Mouse (Mus musculus) CH12.LX (cell line): ENCODE measurements around the gene Fastkd5.

ENCODE experiments used
- CHD2 ChIP-seq: IDR thresholded peaks from 2 replicates; pipeline ENCODE4 v1.6.1; 2011; ENCODE audit warnings: low read length, improper control_type of control experiment
- CTCF ChIP-seq, 2 experiments: IDR thresholded peaks in 1 of 2; conservative IDR thresholded peaks in 1 of 2; 2 replicates each; pipeline ENCODE4 v1.5.1; 2011 to 2012; ENCODE audit warnings: low read depth in 2 of 2, low read length in 2 of 2, improper control_type of control experiment in 1 of 2, inconsistent platforms in 1 of 2, mild to moderate bottlenecking in 1 of 2, moderate library complexity in 1 of 2
- EP300 ChIP-seq: IDR thresholded peaks from 2 replicates; pipeline ENCODE4 v1.6.1; 2011; ENCODE audit warnings: low read length, improper control_type of control experiment
- JUND ChIP-seq: conservative IDR thresholded peaks from 2 replicates; pipeline ENCODE4 v1.6.1; 2011; ENCODE audit warnings: low read depth, low read length, improper control_type of control experiment
- MAFK ChIP-seq: IDR thresholded peaks from 2 replicates; pipeline ENCODE4 v1.6.1; 2011; ENCODE audit warnings: low read length, improper control_type of control experiment; ENCODE audit not compliant: insufficient replicate concordance
- NRF1 ChIP-seq: IDR thresholded peaks from 2 replicates; pipeline ENCODE4 v1.6.1; 2014; ENCODE audit warnings: low read depth, mild to moderate bottlenecking, inconsistent platforms, low read length, improper control_type of control experiment, moderate library complexity
- POLR2A ChIP-seq: IDR thresholded peaks from 2 replicates; pipeline ENCODE4 v1.6.1; 2011; ENCODE audit warnings: low read depth, mild to moderate bottlenecking, improper control_type of control experiment, low read length
- TCF12 ChIP-seq: IDR thresholded peaks from 2 replicates; pipeline ENCODE4 v1.6.1; 2014; ENCODE audit warnings: low read depth, mild to moderate bottlenecking, inconsistent platforms, low read length, improper control_type of control experiment
- ZKSCAN1 ChIP-seq: IDR thresholded peaks from 2 replicates; pipeline ENCODE4 v1.6.1; 2012; ENCODE audit warnings: low read depth, inconsistent platforms, low read length, improper control_type of control experiment, borderline replicate concordance

GRCm38 (mm10) chr2:130577632-130578031 is 52.2 kb downstream of the Fastkd5 start:
- TF ChIP-seq TCF12 = no peak
- no peak for TF ChIP-seq EP300
- no peak for TF ChIP-seq JUND
- TF ChIP-seq CTCF (conservative IDR thresholded peaks at IDR 0.05 in 1 of 2, IDR thresholded peaks at IDR 0.05 in 1 of 2; ENCODE audit: low read depth in 2 of 2, low read length in 2 of 2) = no peak
- TF ChIP-seq CHD2 = no peak
- TF ChIP-seq NRF1 = no peak
- TF ChIP-seq MAFK = no peak
- TF ChIP-seq ZKSCAN1 = no peak
- no peak for TF ChIP-seq POLR2A
